1 mouse cellular context compared by ENCODE assay signal in genomic region chr13:43208914-43209439, GRCm38 (mm10).
TF ChIP-seq lines count a peak whose summit lies in the region.

No protein-coding gene starts in this region.

TF ChIP-seq in MEL, 35 proteins besides CTCF, POLR2A, EP300 and RAD21 (continued from another document):
- 0 out of 2 replicates have a peak, but pooled peaks have one; percentile 6 for TF ChIP-seq USF1 (IDR thresholded peaks at IDR 0.05; ENCODE audit: low read depth, low read length)
- no peak for TF ChIP-seq ZC3H11A (IDR thresholded peaks at IDR 0.05; ENCODE audit: low read depth, low read length)
- no peak for TF ChIP-seq ZNF384 (IDR thresholded peaks at IDR 0.05; ENCODE audit: low read depth, low read length)
- no peak for TF ChIP-seq ZMIZ1 (IDR thresholded peaks at IDR 0.05; ENCODE audit: low read depth, low read length)
TF ChIP-seq in MEL: peak in this region for 10.
